Mouse (Mus musculus): Measurements from ENCODE around the gene Trim38. TPM values are rescaled to one million over a fixed set of nuclear protein-coding genes. Genes with fewer than 3 reads are reported as not detected.

Gene Trim38
- total RNA-seq (2023), result not detected

DNA sequence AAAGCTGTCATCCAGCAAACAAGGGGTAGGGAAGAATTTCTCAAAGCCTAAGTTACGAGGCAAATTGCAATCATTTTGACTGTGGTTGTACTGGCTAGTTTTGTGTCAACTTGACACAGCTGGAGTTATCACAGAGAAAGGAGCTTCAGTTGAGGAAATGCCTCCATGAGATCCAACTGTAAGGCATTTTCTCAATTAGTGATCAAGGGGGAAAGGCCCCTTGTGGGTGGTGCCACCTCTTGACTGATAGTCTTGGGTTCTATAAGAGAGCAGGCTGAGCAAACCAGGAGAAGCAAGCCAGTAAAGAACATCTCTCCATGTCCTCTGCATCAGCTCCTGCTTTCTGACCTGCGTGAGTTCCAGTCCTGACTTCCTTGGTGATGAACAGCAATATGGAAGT is at the start of gene Trim38:
Trim38 (plus strand) TSS at position 301 of the 400 bp plus-strand sequence.

DNA sequence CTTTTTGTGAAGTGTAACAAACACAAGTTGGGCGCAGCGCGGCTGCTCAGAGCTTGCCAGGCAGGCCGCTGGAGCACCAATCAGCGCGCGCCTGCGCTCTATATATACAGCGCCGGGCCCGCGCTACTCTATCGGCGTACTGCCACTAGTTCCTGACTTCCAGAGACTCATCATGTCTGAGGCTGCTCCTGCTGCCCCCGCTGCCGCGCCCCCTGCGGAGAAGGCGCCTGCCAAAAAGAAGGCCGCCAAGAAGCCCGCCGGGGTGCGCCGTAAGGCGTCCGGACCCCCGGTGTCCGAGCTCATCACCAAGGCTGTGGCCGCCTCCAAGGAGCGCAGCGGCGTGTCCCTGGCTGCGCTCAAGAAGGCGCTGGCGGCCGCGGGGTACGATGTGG is 31.0 kb upstream of the Trim38 start, which contains the start of gene Hist1h1c:
Hist1h1c (plus strand) TSS at position 132 of the 392 bp plus-strand sequence.

DNA sequence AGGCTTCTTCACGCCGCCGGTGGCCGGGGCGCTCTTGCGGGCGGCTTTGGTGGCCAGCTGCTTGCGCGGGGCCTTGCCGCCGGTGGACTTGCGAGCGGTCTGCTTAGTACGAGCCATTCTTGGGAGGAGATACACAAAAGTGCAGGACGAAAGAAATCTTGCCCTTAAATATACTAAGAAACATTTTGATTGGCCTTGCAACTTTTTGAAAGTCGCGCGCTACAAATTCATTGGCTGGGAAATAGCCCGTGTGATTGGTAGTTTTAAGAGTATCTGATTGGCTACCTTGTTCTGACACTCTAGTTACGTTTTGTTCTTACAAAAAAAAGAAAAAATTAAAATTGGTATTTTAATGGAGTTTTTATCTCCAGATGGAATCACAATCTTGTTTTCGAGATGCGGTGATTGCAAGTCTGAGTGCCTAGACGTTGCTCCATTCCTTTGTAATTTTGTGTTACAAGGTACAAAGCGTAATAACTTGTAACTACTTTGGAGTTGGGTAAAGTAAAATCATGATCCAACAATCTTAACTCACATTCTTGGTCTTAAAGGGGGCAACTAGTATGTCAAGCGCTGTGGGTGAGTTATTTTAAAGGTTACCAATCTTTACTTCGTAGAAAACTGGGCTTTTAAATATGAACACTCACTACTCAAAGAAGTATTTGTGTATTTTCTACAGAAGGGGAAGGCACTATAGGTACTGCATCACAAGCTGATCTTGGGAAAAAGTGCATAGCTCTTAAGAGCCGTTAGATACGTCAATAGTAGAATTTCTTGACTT is 24.1 kb upstream of the Trim38 start, which contains the start of gene Hist1h3c:
Hist1h3c (minus strand) TSS at position 222 of the 781 bp plus-strand sequence.

DNA sequence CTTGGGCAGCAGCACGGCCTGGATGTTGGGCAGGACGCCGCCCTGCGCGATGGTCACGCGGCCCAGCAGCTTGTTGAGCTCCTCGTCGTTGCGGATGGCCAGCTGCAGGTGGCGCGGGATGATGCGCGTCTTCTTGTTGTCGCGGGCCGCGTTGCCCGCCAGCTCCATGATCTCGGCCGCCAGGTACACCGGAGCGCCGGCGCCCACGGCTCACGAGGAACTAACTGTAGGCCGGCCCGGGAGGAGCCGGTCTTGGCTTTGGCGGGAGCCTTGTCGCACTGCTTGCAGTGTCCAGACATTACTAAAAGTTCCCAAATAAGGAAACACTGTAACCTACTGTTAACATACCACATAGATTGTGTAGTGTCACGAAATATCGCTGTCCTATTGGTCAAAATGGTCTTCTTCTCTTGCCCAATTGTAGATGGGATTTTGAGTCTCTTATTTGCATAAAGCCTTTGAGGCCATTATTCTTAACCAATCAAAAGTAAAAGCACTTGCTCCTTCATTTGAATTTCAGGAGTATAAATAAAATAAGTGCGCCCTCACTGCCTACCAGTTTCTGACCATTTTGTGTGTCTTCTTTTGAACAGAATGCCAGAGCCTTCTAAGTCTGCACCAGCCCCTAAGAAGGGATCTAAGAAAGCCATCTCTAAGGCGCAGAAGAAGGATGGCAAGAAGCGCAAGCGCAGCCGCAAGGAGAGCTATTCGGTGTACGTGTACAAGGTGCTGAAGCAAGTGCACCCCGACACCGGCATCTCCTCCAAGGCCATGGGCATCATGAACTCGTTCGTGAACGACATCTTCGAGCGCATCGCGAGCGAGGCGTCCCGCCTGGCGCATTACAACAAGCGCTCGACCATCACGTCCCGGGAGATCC is 23.3 kb upstream of the Trim38 start, which contains the start of gene Hist1h2bb:
Hist1h2bb (plus strand) TSS at position 534 of the 880 bp plus-strand sequence.

DNA sequence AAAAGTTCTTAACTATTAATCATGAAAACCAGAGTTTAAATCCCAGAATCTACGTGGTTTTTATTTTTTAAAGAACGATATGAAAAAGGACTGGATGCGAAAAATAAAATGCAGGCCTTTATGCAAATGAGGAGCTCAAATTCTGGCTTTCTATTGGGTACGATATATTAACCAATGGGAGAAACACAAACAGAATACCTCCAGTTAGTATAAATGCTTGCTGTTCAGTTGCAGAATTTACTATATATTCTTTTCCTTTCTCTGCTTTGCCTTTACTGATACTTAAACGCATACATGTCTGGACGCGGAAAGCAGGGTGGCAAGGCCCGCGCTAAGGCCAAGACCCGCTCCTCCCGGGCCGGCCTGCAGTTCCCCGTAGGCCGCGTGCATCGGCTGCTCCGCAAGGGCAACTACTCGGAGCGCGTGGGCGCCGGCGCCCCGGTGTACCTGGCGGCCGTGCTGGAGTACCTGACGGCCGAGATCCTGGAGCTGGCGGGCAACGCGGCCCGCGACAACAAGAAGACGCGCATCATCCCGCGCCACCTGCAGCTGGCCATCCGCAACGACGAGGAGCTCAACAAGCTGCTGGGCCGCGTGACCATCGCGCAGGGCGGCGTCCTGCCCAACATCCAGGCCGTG is 18.8 kb upstream of the Trim38 start, which contains the start of gene Hist1h2ab:
Hist1h2ab (plus strand) TSS at position 288 of the 639 bp plus-strand sequence.

DNA sequence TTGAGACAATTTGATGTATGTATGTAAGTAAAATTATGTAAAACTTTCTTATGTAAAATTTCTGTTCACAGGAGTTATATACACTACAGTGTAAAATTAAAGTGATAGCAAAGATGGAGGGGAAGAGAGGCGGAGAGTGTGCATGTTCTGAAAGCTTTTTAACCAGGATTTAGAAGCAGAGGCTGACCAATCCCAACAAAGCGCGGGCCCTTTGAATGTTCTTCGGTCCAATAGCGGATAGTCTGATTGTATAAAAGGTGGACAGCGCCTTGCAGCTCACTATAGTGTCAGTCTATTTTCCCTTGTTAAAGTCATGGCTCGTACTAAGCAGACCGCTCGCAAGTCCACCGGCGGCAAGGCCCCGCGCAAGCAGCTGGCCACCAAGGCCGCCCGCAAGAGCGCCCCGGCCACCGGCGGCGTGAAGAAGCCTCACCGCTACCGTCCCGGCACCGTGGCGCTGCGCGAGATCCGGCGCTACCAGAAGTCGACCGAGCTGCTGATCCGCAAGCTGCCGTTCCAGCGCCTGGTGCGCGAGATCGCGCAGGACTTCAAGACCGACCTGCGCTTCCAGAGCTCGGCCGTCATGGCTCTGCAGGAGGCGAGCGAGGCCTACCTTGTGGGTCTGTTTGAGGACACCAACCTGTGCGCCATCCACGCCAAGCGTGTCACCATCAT is 17.5 kb upstream of the Trim38 start, which contains the start of gene Hist1h3b:
Hist1h3b (plus strand) TSS at position 201 of the 675 bp plus-strand sequence.

DNA sequence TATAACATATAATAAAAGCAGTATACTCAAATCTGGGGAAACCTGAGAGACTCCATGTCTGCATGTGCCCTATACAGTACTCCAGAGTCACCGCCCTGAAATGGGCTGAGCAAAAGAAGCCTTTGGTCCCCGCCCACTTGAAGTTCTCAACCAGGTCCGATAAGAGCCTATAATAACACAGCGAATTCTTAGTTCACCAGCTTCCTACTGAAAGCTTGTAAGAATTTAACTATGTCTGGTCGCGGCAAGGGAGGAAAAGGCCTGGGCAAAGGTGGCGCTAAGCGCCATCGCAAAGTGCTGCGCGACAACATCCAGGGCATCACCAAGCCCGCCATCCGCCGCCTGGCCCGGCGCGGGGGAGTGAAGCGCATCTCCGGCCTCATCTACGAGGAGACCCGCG is 12.9 kb upstream of the Trim38 start, which contains the start of gene Hist1h4b:
Hist1h4b (plus strand) TSS at position 224 of the 400 bp plus-strand sequence.

DNA sequence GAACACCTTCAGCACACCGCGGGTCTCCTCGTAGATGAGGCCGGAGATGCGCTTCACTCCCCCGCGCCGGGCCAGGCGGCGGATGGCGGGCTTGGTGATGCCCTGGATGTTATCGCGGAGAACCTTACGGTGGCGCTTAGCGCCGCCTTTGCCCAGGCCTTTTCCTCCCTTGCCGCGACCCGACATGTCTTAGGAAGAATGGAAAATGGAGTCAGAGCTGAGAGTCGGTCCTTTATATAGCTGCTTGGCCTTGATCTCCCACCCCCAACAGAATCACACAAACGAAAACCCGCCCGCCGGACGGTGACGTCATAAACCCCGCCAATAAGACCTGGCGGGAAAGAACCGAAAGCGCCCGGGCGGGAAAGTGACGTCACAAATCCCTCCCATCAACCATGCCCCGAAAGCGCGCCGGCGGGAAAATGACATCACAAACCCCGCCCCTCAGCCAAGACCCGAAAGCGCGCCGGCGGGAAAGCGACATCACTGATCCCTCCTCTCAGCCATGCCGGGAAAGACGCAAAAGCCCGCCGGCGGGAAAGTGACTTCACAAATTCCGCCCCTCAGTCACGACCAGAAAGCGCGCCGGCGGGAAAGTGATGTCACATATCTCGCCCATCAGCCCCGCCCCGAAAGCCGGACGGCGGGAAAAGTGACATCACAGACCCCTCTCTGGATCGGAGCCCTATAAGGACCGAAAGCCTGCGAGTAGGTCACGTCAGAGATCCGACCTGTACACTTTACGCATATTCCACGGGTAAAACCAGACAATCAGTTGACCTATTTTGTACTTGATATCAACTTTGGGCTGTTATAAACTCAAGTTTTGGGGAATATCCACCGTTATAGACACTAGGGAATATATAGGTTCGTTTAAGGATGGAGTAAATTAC is 8.5 kb upstream of the Trim38 start, which contains the start of gene Hist1h4a:
Hist1h4a (minus strand) TSS at position 259 of the 893 bp plus-strand sequence.

DNA sequence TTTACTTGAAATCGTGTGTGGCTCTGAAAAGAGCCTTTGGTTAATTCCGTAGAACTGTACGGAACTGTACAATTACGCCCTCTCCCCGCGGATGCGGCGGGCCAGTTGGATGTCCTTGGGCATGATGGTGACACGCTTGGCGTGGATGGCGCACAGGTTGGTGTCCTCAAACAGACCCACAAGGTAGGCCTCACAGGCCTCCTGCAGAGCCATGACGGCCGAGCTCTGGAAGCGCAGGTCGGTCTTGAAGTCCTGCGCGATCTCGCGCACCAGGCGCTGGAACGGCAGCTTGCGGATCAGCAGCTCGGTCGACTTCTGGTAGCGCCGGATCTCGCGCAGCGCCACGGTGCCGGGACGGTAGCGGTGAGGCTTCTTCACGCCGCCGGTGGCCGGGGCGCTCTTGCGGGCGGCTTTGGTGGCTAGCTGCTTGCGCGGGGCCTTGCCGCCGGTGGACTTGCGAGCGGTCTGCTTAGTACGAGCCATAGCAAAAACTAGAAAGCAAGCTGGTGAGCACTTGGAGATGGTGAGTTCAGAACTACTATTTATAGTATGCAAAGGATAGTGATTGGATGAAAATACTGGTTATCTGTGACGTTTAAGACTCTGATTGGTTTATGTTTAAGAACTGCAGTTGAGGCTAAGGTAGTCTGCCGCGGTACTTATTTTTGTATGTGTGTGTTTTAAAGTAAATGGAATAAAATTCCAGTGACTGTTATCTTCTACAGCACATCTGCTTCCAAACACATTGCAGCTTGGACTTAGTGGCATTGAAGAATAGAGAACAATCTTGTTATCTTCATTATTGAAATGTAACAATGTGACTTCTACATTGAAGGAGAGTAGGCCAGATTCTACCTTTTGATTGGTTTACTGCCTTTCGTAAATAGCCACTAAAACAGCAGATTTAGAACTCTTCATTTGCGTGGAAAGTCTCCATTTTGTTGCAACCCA is 7.6 kb upstream of the Trim38 start, which contains the start of gene Hist1h3a:
Hist1h3a (minus strand) TSS at position 516 of the 951 bp plus-strand sequence.

DNA sequence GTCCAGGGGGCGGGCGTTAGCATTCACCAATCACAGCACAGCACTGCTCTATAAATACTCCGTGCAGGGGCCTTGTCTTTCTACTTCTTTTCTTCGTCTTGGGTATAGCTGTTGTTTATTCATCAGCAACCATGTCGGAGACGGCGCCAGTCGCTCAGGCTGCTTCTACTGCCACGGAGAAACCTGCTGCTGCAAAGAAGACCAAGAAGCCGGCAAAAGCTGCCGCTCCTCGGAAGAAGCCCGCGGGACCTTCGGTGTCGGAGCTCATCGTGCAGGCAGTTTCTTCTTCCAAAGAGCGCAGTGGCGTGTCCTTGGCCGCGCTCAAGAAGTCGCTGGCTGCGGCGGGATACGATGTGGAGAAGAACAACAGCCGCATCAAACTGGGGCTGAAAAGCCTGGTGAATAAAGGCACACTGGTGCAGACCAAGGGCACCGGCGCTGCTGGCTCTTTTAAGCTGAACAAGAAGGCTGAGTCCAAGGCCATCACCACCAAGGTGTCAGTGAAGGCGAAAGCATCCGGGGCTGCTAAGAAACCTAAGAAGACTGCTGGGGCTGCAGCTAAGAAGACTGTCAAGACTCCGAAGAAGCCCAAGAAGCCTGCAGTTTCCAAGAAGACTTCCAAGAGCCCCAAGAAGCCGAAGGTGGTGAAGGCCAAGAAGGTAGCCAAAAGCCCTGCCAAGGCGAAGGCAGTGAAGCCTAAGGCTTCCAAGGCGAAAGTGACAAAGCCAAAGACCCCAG is 6.0 kb upstream of the Trim38 start, which contains the start of gene Hist1h1a:
Hist1h1a (plus strand) TSS at position 81 of the 738 bp plus-strand sequence.

DNA sequence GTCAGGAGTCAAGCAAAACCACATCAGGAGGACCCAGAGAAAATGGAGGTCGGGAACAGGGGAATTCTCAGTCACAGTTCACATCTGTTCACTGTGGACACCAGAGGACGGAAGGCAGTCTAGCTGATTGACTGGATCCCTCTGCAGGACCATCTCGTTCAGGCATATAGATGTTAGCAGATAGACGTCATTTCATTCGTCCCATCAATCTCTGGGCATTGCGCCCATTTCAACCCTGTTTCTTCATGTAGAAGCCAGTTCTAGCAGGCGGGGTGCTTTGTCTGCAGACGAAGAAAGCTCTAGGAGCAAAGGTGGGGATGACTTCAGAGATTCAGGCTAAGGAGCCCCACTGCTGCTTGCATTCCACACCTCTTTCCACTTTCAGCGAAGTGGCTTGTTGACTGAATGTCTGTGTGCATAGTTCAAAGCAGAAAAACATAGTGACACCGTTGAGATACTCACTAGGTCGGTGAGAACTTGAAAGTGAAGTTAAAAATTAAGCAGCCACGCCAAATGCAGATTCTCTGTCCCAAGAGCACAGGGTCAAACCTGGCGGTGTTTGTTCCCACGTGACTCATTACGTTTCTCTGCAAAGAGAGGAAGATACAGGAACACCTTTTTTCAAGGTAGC is 36.8 kb downstream of the Trim38 start, which contains the start of gene Slc17a2:
Slc17a2 (plus strand) TSS at position 572 of the 631 bp plus-strand sequence.

DNA sequence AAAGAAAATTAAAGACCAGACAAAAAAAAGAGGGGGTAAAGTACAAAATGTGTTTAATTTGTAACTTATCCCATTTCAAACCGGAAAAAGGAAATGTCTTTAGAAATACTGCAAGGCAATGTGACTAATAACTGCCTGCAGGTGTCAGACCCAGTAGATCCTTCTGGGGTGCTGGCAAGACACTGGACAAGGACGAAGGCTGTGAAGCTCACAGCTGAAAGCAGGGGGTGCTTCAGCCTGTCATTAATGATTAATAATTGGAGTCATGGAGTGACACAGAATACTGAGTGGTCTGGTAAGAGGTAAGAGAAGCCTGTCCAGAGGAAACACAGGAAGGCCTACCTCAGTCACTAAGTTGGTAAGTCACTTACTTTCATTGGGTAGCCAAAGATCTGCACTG is 69.6 kb downstream of the Trim38 start, which contains the start of gene Slc17a3:
Slc17a3 (plus strand) TSS at position 127 of the 400 bp plus-strand sequence.

Other genes starting within 250 kb of the Trim38 start
- gene Hist1h4h, start 238.9 kb upstream of the Trim38 start, total RNA-seq (2023), result 100 to 1,000 TPM; 263 to 347 TPM
- 10 to 100 TPM; 25.3 to 89.5 TPM for gene Hist1h2af, start 236.0 kb upstream of the Trim38 start, total RNA-seq (2023)
- 10 to 100 TPM; 15.6 to 26.1 TPM for gene Hist1h3g, start 234.5 kb upstream of the Trim38 start, total RNA-seq (2023)
- gene Hist1h2bh, start 226.5 kb upstream of the Trim38 start, total RNA-seq (2023), result 10 to 100 TPM in 1 of 2 experiments, 1 to 10 TPM in 1; 7.0 to 13.4 TPM
- gene Hist1h3f, start 225.9 kb upstream of the Trim38 start, total RNA-seq (2023), result 10 to 100 TPM; 62.8 to 92.1 TPM
- gene Hist1h4f, start 218.3 kb upstream of the Trim38 start, total RNA-seq (2023), result 100 to 1,000 TPM in 1 of 2 experiments, 10 to 100 TPM in 1; 83.0 to 211 TPM
- gene Hist1h1d, start 216.7 kb upstream of the Trim38 start, total RNA-seq (2023), result 10 to 100 TPM in 1 of 2 experiments, 1 to 10 TPM in 1; 7.2 to 15.8 TPM
- gene Hist1h3e, start 207.5 kb upstream of the Trim38 start, total RNA-seq (2023), result 100 to 1,000 TPM; 113 to 162 TPM
- 10 to 100 TPM; 10.2 to 27.9 TPM for gene Hist1h2ae, start 198.7 kb upstream of the Trim38 start, total RNA-seq (2023)
- 100 to 1,000 TPM; 171 to 249 TPM for gene Hist1h2bg, start 198.5 kb upstream of the Trim38 start, total RNA-seq (2023)
- gene Hist1h2bf, start 195.7 kb upstream of the Trim38 start, total RNA-seq (2023), result 100 to 1,000 TPM in 1 of 2 experiments, 10 to 100 TPM in 1; 79.7 to 145 TPM
- 1 to 10 TPM in 1 of 2 experiments, not detected in 1; 10.0 TPM for gene Hist1h2ad, start 195.5 kb upstream of the Trim38 start, total RNA-seq (2023)
- gene Hist1h3d, start 194.2 kb upstream of the Trim38 start, total RNA-seq (2023), result 10 to 100 TPM in 1 of 2 experiments, 1 to 10 TPM in 1; 4.9 to 12.6 TPM
- 100 to 1,000 TPM; 122 to 174 TPM for gene Hist1h4d, start 188.3 kb upstream of the Trim38 start, total RNA-seq (2023)
- 10 to 100 TPM; 16.7 to 27.0 TPM for gene Hist1h2be, start 148.8 kb upstream of the Trim38 start, total RNA-seq (2023)
- 100 to 1,000 TPM; 103 to 169 TPM for gene Hist1h1e, start 147.4 kb upstream of the Trim38 start, total RNA-seq (2023)
- gene Hist1h2ac, start 86.0 kb upstream of the Trim38 start, total RNA-seq (2023), result 10 to 100 TPM; 10.3 to 12.2 TPM
- 10 to 100 TPM in 1 of 2 experiments, 1 to 10 TPM in 1; 8.2 to 15.2 TPM for gene Hist1h2bc, start 85.7 kb upstream of the Trim38 start, total RNA-seq (2023)
- not detected for gene Hist1h1t, start 74.1 kb upstream of the Trim38 start, total RNA-seq (2023)
- 100 to 1,000 TPM; 113 to 135 TPM for gene Hist1h4c, start 71.5 kb upstream of the Trim38 start, total RNA-seq (2023)
- 1 to 10 TPM; 1.4 to 2.5 TPM for gene Hfe, start 59.1 kb upstream of the Trim38 start, total RNA-seq (2023)
- 100 to 1,000 TPM; 569 to 655 TPM for gene Hist1h1c, start 31.1 kb upstream of the Trim38 start, total RNA-seq (2023)
- 10 to 100 TPM in 1 of 2 experiments, 1 to 10 TPM in 1; 9.0 to 44.3 TPM for gene Hist1h3c, start 24.3 kb upstream of the Trim38 start, total RNA-seq (2023)
- gene Hist1h2bb, start 23.2 kb upstream of the Trim38 start, total RNA-seq (2023), result 10 to 100 TPM; 34.2 to 89.5 TPM
- gene Hist1h2ab, start 18.8 kb upstream of the Trim38 start, total RNA-seq (2023), result 100 to 1,000 TPM in 1 of 2 experiments, 10 to 100 TPM in 1; 38.6 to 105 TPM
- gene Hist1h3b, start 17.6 kb upstream of the Trim38 start, total RNA-seq (2023), result 100 to 1,000 TPM in 1 of 2 experiments, 10 to 100 TPM in 1; 28.4 to 127 TPM
- gene Hist1h4b, start 12.9 kb upstream of the Trim38 start, total RNA-seq (2023), result 100 to 1,000 TPM in 1 of 2 experiments, 10 to 100 TPM in 1; 24.4 to 105 TPM
- 100 to 1,000 TPM in 1 of 2 experiments, 10 to 100 TPM in 1; 85.2 to 131 TPM for gene Hist1h4a, start 8.7 kb upstream of the Trim38 start, total RNA-seq (2023)
- gene Hist1h3a, start 7.5 kb upstream of the Trim38 start, total RNA-seq (2023), result 100 to 1,000 TPM; 140 to 197 TPM
- gene Hist1h1a, start 6.2 kb upstream of the Trim38 start, total RNA-seq (2023), result 10 to 100 TPM; 23.6 to 46.7 TPM
- not detected for gene Slc17a2, start 37.1 kb downstream of the Trim38 start, total RNA-seq (2023)
- not detected for gene Slc17a3, start 69.5 kb downstream of the Trim38 start, total RNA-seq (2023)
- gene Slc17a1, start 97.8 kb downstream of the Trim38 start, total RNA-seq (2023), result not detected
- not detected for gene Slc17a4, start 145.1 kb downstream of the Trim38 start, total RNA-seq (2023)
- not detected for gene Hist1h2ba, start 164.2 kb downstream of the Trim38 start, total RNA-seq (2023)
- gene Hist1h2aa, start 164.5 kb downstream of the Trim38 start, total RNA-seq (2023), result not detected
- gene Scgn, start 221.3 kb downstream of the Trim38 start, total RNA-seq (2023), result not detected

Measured in T-cell, adult 66 days (primary cell).